Mouse (Mus musculus) heart, postnatal 0 days (tissue): ENCODE results near the gene Gpsm1. TPM values are rescaled to one million over a fixed set of nuclear protein-coding genes. Genes with fewer than 3 reads are reported as not detected.

Experiments used
- ATAC-seq: fragments of 200-750 bp; cut with Nextera tagmentation; 2 replicates; pipeline ENCODE4 v1.8.0; 2017; ENCODE audit warnings: low read depth, moderate number of reproducible peaks, moderate library complexity; ENCODE audit not compliant: insufficient read depth
- DNase-seq: peaks from one replicate; pipeline ENCODE4 v3.0.0-alpha.2; 2016; ENCODE audit warnings: low spot score
- H3K27ac ChIP-seq: fragments of 300-500 bp; sonication (generic); 2 replicates; pipeline ENCODE4 v1.5.1; 2014; ENCODE audit warnings: low read depth, mild to moderate bottlenecking
- H3K27me3 ChIP-seq: fragments of 300-500 bp; sonication (generic); 2 replicates; pipeline ENCODE4 v1.6.1; 2014; ENCODE audit warnings: low read length, mixed read lengths; ENCODE audit not compliant: control insufficient read depth, insufficient read depth
- H3K36me3 ChIP-seq: fragments of 300-500 bp; sonication (generic); replicated peaks from 2 replicates; pipeline ENCODE4 v1.6.1; 2014; ENCODE audit warnings: low read length, mixed read lengths; ENCODE audit not compliant: control insufficient read depth, insufficient read depth
- H3K4me1 ChIP-seq: fragments of 300-500 bp; sonication (generic); 2 replicates; pipeline ENCODE4 v1.6.1; 2014; ENCODE audit warnings: antibody characterized with exemption; ENCODE audit not compliant: control insufficient read depth, insufficient read depth
- H3K4me2 ChIP-seq: fragments of 300-500 bp; sonication (generic); 2 replicates; pipeline ENCODE4 v1.6.1; 2014; ENCODE audit warnings: low read depth, mild to moderate bottlenecking, low read length, moderate library complexity
- H3K4me3 ChIP-seq: fragments of 300-500 bp; sonication (generic); 2 replicates; pipeline ENCODE4 v1.5.1; 2014; ENCODE audit warnings: low read depth, low read length
- H3K9ac ChIP-seq: fragments of 300-500 bp; sonication (generic); replicated peaks from 2 replicates; pipeline ENCODE4 v1.6.1; 2014; ENCODE audit warnings: low read depth, low read length, mixed read lengths
- H3K9me3 ChIP-seq: fragments of 300-500 bp; sonication (generic); replicated peaks from 2 replicates; pipeline ENCODE4 v1.6.1; 2016; ENCODE audit warnings: low read length; ENCODE audit not compliant: control insufficient read depth
- CTCF ChIP-seq: IDR thresholded peaks from 2 replicates; pipeline ENCODE4 v1.5.1; 2016; ENCODE audit warnings: antibody characterized with exemption, control low read depth, low read depth
- EP300 ChIP-seq: IDR thresholded peaks from 2 replicates; pipeline ENCODE4 v1.6.1; 2016; ENCODE audit warnings: antibody characterized with exemption, low read depth
- WGBS: fragments of 180-500 bp; shearing (Covaris S2); extraction: QIAGEN DNeasy Blood & Tissue Kit; methylation state at CpG from one replicate; pipeline ENCODE4 v1.1.7; 2014; 5-methylcytosine and 5-hydroxymethylcytosine counted together
- polyA plus RNA-seq: library from polyadenylated mRNA; unstranded; fragments of >200 nt; fragmentation: Nextera tagmentation; extraction: Ambion mirVana; gene quantifications from 2 replicates; pipeline ENCODE4 v1.2.1, GENCODE M21; 2015
- total RNA-seq: library from RNA; depleted of rRNA; stranded (reverse); fragments of >200 nt; gene quantifications from 2 replicates; pipeline ENCODE4 v1.2.3, GENCODE M21; 2014; ENCODE audit warnings: low replicate concordance

Gpsm1 gene
- total and polyA plus RNA-seq, 2 experiments from 2014 or later: 146 to 577 TPM

GRCm38 (mm10) chr2:26352291-26352910, 37.1 kb downstream of the Gpsm1 start:
- TF ChIP-seq CTCF: no peak
- no peak for TF ChIP-seq EP300
- H3K27me3 ChIP-seq: no peaks in the 10 kb centered on the region
- peak overlapping the region; percentile 8; the same call in 1 of the 2 replicates for H3K27ac ChIP-seq
- no peaks in the 10 kb centered on the region for H3K9me3 ChIP-seq
- H3K4me1 ChIP-seq: peaks cover 21% of the 10 kb centered on the region
- peak overlapping the region; percentile 100 for H3K4me2 ChIP-seq
- no peak for DNase-seq
- no peak; the same call in 1 of the 2 replicates for ATAC-seq
- H3K9ac ChIP-seq: peak overlapping the region; percentile 88
- peaks cover 25% of the 10 kb centered on the region for H3K36me3 ChIP-seq
- WGBS: 3% methylated on average over 36 of the region's 36 CpGs
- H3K4me3 ChIP-seq: peak overlapping the region; percentile 76

DNA sequence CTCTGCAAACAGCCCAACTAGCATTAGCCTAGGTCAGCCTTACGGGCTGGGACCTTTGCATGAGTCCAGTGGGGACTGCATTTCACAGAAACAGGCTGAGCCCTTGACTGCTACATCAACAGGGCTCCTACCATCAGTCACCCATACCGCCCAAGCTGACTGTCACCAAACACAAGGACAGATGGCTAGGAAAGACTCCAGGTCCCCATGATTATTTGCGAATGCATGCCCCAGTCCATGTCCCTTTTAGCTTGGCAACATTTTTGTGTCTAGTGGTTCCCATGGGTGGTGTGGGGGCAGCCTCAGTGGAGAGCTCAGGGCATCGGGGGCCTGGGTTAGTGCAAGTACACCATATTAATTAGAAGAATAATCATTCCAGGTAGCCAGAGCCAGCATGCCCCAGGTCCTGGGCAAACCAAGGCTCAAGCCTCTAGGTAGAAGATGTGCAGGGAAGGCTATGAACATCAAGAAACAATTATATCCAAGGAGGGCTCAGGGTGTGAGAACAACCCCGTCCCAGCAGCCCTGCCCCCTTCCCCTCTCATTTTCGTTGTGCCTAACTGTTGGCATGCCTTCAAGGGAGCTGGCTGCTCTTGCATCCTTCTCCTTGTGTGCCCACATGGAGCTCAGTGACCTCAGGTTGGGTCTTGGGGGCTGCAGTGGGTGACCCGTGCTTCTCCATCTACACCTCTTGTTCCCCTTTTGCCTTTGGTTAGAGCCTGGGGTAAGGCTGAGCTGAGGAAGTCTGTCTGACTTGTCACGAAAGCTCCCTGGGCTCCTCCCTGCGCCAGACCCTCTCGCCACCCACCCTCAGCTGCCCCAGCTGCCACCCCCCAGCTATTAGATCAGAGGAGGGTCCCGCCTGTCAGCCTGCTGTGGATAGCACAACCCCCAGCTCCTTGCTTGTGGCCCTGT, 38.0 kb downstream of the Gpsm1 start:
- ATAC-seq (no peak), DNase-seq (no peak)
- TF ChIP-seq EP300: no peak
- Histone ChIP-seq H3K4me3 (no peak overlapping the region), H3K27ac (no peak overlapping the region), H3K4me1 (peaks cover 15% of the 10 kb centered on the region), H3K9ac (peak overlapping the region; percentile 88; the same call in 1 of the 2 replicates), H3K27me3 (no peaks in the 10 kb centered on the region), H3K4me2 (no peak overlapping the region; the same call in 1 of the 2 replicates), H3K36me3 (peaks cover 17% of the 10 kb centered on the region), H3K9me3 (no peaks in the 10 kb centered on the region)
- WGBS: 89% methylated on average over 11 of the region's 11 CpGs

- WGBS: 75% methylated on average over 4 of the region's 4 CpGs
- no peak overlapping the region for H3K27ac ChIP-seq
- TF ChIP-seq EP300 (no peak), CTCF (no peak)
These were observed 39.1 kb downstream of the Gpsm1 start for GRCm38 (mm10) chr2:26354401-26354800.

DNA sequence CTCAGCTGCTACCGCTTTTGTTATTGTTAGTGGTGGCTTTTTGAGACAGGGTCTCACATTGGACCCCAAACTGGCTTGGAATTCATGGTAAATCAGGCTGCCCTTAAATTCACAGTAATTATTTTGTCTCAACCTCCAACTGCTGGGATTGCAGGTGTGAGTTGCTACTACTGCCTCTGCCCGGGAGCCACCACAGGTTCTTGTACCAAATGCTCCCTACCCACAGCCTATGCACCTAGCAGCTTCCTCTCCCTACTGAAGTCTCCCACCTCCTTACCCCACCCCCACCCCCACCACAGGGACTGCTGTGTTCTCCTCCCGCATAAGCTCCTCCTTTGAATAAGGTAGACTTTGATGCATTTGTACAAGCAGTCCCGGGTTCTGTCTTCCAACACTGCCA, 40.9 kb downstream of the Gpsm1 start:
- no peak for DNase-seq
- WGBS: 83% methylated on average over 4 of the region's 4 CpGs
- no peak overlapping the region for H3K4me2 ChIP-seq

More at GRCm38 (mm10) chr2:26354401-26354800, 39.1 kb downstream of the Gpsm1 start:
- no peak for DNase-seq
- peaks cover 7% of the 10 kb centered on the region for H3K36me3 ChIP-seq
- H3K27me3 ChIP-seq: no peaks in the 10 kb centered on the region
- H3K9ac ChIP-seq: no peak overlapping the region
- no peak for ATAC-seq
- H3K4me2 ChIP-seq: no peak overlapping the region
- H3K4me3 ChIP-seq: no peak overlapping the region
- H3K4me1 ChIP-seq: peaks cover 15% of the 10 kb centered on the region
- no peaks in the 10 kb centered on the region for H3K9me3 ChIP-seq

DNA sequence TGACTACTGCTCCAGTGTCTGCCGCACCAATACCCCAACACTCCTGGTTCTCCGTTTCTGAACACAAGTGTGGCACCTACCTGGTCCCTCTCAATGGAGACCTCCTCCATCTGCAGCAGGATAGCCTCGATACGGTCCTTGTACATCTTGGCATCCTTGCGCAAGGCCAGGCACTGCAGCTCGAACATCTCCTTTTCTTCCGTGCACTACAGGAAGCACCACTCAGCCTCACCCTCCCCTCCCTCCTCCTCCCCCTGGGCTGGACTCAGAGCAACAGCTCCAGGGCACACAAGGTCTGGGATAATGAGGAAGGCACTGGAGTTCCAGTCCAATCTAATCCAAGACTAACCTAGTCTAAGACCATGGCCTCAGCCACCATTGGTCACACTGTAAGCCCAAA, 41.4 kb downstream of the Gpsm1 start:
- no peaks in the 10 kb centered on the region for H3K27me3 ChIP-seq
- 67% methylated on average over 7 of the region's 7 CpGs for WGBS
- ATAC-seq (no peak), DNase-seq (no peak)
- no peak overlapping the region for H3K9ac ChIP-seq
- H3K4me3 ChIP-seq: no peak overlapping the region
- no peaks in the 10 kb centered on the region for H3K36me3 ChIP-seq
- TF ChIP-seq EP300 (no peak), CTCF (no peak)
- peaks cover 8% of the 10 kb centered on the region for H3K4me1 ChIP-seq
- H3K27ac ChIP-seq: no peak overlapping the region
- H3K4me2 ChIP-seq: no peak overlapping the region
- no peaks in the 10 kb centered on the region for H3K9me3 ChIP-seq

More for the DNA sequence above, 40.9 kb downstream of the Gpsm1 start:
- Histone ChIP-seq H3K36me3 (no peaks in the 10 kb centered on the region), H3K4me1 (peaks cover 9% of the 10 kb centered on the region), H3K4me3 (no peak overlapping the region), H3K9ac (no peak overlapping the region), H3K27me3 (no peaks in the 10 kb centered on the region), H3K9me3 (no peaks in the 10 kb centered on the region), H3K27ac (no peak overlapping the region)
- no peak for TF ChIP-seq CTCF
- TF ChIP-seq EP300: no peak
- no peak for ATAC-seq
